Mouse (Mus musculus): ENCODE results near the gene Rps6kl1.

DNA sequence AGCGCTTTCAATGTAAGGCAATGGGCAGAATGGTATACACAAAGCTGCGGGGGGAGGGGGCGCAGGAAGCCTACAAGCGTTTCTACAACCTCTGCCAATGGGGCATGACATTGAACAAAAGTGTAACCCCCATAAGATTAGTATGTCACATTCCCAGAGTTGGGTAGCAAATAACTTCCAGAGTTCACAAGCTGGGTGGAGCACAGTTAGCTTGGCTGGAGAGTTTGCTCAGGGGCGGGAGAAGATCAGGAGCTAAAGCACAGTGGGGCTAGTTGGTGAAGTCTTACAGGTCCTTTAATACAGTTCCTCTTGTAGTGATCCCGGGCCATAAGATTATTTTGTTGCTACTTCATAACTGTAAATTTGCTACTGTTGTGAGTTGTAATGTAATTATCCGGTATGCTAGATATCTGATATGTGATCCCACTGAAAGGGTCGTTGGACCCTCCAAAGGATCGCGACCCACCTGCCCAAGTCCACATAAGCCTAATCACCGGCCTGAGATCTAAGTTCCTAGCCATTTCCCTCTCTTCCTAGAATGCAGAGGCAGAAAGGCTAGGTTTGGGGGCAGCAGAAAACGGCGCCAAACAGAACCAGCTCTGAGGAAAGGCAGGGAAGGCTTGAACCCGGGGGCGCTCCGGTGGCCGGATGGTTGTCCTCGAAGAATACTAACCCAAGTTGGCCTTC lies 40.9 kb downstream of the Rps6kl1 start:
- no peak for TF ChIP-seq CTCF (conservative IDR thresholded peaks at IDR 0.05; ENCODE audit: low read length)
- no peak for TF ChIP-seq NANOG (IDR thresholded peaks at IDR 0.05; ENCODE audit: borderline replicate concordance, low read length)
- TF ChIP-seq POU5F1 (IDR thresholded peaks at IDR 0.05; ENCODE audit: borderline replicate concordance, low read length): no peak
